Mouse (Mus musculus) urinary bladder, postnatal 4 days (tissue): ENCODE results near the gene Rabgap1l.

Experiments used
- DNase-seq, 2 experiments: peaks; one replicate each; pipeline ENCODE4 v3.0.0; 2021 to 2022; ENCODE audit warnings: low spot score in 2 of 2

Gene Rabgap1l

GRCm38 (mm10) chr1:160792686-160793355 is at the start of gene Rabgap1l:
Rabgap1l (minus strand) TSS chr1:160793211.
- peak; percentile 76 to 81 for DNase-seq

GRCm38 (mm10) chr1:160842567-160842966 is 49.6 kb upstream of the Rabgap1l start:
- no peak for DNase-seq

- DNase-seq, result no peak
These were observed 47.6 kb upstream of the Rabgap1l start for GRCm38 (mm10) chr1:160840618-160841017.

GRCm38 (mm10) chr1:160839095-160839494 is 46.1 kb upstream of the Rabgap1l start:
- DNase-seq, result no peak

GRCm38 (mm10) chr1:160834446-160834845 is 41.4 kb upstream of the Rabgap1l start:
- DNase-seq, result no peak

- no peak for DNase-seq
These were observed 39.4 kb upstream of the Rabgap1l start for GRCm38 (mm10) chr1:160832267-160833021.

GRCm38 (mm10) chr1:160830608-160831498 is 37.8 kb upstream of the Rabgap1l start:
- no peak for DNase-seq

- no peak for DNase-seq
These were observed 32.4 kb upstream of the Rabgap1l start for GRCm38 (mm10) chr1:160825441-160825856.

- DNase-seq, result no peak
These were observed 30.6 kb upstream of the Rabgap1l start for GRCm38 (mm10) chr1:160823638-160824037.

- DNase-seq, result no peak
These were observed 21.2 kb upstream of the Rabgap1l start for GRCm38 (mm10) chr1:160814198-160814597.

GRCm38 (mm10) chr1:160812428-160812827 is 19.4 kb upstream of the Rabgap1l start:
- no peak for DNase-seq

GRCm38 (mm10) chr1:160811930-160812329 is 18.9 kb upstream of the Rabgap1l start:
- DNase-seq, result no peak

GRCm38 (mm10) chr1:160805268-160805667 is 12.3 kb upstream of the Rabgap1l start:
- no peak for DNase-seq

GRCm38 (mm10) chr1:160799972-160800371 is 7.0 kb upstream of the Rabgap1l start:
- DNase-seq, result no peak

- no peak for DNase-seq
These were observed 2.0 kb upstream of the Rabgap1l start for GRCm38 (mm10) chr1:160795016-160795415.

GRCm38 (mm10) chr1:160793791-160794757 is 1.1 kb upstream of the Rabgap1l start:
- no peak for DNase-seq

GRCm38 (mm10) chr1:160792156-160792685 is 790 bp downstream of the Rabgap1l start:
- DNase-seq, result peak in 1 of 2 experiments; percentile 29

GRCm38 (mm10) chr1:160791381-160792155 is 1.4 kb downstream of the Rabgap1l start:
- no peak for DNase-seq

- no peak for DNase-seq
These were observed 2.4 kb downstream of the Rabgap1l start for GRCm38 (mm10) chr1:160790630-160791029.

GRCm38 (mm10) chr1:160789876-160790275 is 3.1 kb downstream of the Rabgap1l start:
- no peak for DNase-seq
